Mouse (Mus musculus) intestine, embryonic 16.5 days (tissue): ENCODE measurements at regions not wholly inside any gene's neighbourhood (a gene's known extent, or its start where the extent isn't known, plus 50 kb on each side); places are given as distances from the start of the nearest gene placed in this dataset.

Experiments
- ATAC-seq: fragments of 200-750 bp; cut with Nextera tagmentation; 2 replicates; pipeline ENCODE4 v1.8.0; 2017; ENCODE audit warnings: moderate TSS enrichment, moderate library complexity
- H3K27ac ChIP-seq: fragments of 300-500 bp; sonication (generic); 2 replicates; pipeline ENCODE4 v1.5.1; 2014; ENCODE audit warnings: mild to moderate bottlenecking, low read length
- H3K27me3 ChIP-seq: fragments of 300-500 bp; sonication (generic); replicated peaks from 2 replicates; pipeline ENCODE4 v1.6.1; 2014; ENCODE audit warnings: low read length, control low read depth, mixed read lengths; ENCODE audit not compliant: control insufficient read depth, insufficient read depth
- H3K36me3 ChIP-seq: fragments of 300-500 bp; sonication (generic); 2 replicates; pipeline ENCODE4 v1.6.1; 2014; ENCODE audit warnings: low read length, control low read depth; ENCODE audit not compliant: control insufficient read depth, insufficient read depth
- H3K4me1 ChIP-seq: fragments of 300-500 bp; sonication (generic); 2 replicates; pipeline ENCODE4 v1.6.1; 2014; ENCODE audit warnings: low read length, control low read depth, mixed read lengths; ENCODE audit not compliant: control insufficient read depth, insufficient read depth
- H3K4me2 ChIP-seq: fragments of 300-500 bp; sonication (generic); 2 replicates; pipeline ENCODE4 v1.6.1; 2014; ENCODE audit warnings: low read depth, low read length, control low read depth
- H3K4me3 ChIP-seq: fragments of 300-500 bp; sonication (generic); 2 replicates; pipeline ENCODE4 v1.5.1; 2014; ENCODE audit warnings: mild to moderate bottlenecking, low read length
- H3K9ac ChIP-seq: fragments of 300-500 bp; sonication (generic); 2 replicates; pipeline ENCODE4 v1.6.1; 2014; ENCODE audit warnings: low read depth, low read length
- H3K9me3 ChIP-seq: fragments of 300-500 bp; sonication (generic); 2 replicates; pipeline ENCODE4 v1.6.1; 2016; ENCODE audit warnings: low read length, control low read depth; ENCODE audit not compliant: control insufficient read depth
- WGBS: fragments of 180-500 bp; shearing (Covaris S2); extraction: QIAGEN DNeasy Blood & Tissue Kit; methylation state at CpG from one replicate; pipeline ENCODE4 v1.1.7; 2014; 5-methylcytosine and 5-hydroxymethylcytosine counted together

DNA sequence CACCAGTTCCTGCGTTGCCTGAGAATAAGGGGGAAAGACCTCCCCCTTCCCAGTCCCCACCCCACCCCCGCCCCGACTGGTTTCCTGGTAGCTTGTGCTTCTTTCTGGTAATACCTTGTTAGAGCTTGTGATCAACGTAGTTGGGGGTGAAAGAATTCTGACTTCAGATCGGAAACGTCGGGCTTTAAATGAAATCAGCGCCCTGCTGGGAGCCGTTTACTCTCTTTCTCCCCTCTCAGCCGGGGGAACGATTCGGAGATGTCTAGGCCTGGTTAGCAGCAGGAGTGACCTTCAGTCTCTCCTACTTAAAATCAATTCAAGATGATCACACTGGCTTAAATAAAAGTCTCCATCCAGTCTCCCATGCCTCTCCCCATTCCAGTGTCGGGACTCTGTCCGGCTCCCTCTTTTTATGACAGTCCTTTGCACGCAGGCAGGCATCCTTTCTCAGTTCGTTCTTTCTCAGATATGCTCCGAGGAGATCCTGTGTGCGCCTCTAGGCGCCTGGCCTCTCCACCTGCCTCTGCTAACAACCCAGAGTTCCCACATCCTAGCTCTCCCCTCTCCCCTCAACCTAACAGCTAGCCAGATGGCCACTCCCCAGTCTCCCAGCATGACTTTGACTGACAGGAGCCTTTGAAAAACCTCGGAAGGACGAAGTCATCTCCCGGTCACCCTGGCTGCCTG, 405.5 kb upstream of the Id4 start:
- ATAC-seq, result no peak
- Histone ChIP-seq H3K9me3 (no peaks in the 10 kb centered on the region), H3K4me2 (peak overlapping the region; percentile 11; the same call in 1 of the 2 replicates), H3K9ac (no peak overlapping the region), H3K27me3 (peaks cover 2% of the 10 kb centered on the region; the same call in 1 of the 2 replicates), H3K36me3 (no peaks in the 10 kb centered on the region), H3K4me1 (peaks cover 10% of the 10 kb centered on the region; the same call in 1 of the 2 replicates), H3K27ac (no peak overlapping the region), H3K4me3 (no peak overlapping the region)
- 11% methylated on average over 22 of the region's 22 CpGs for WGBS

GRCm38 (mm10) chr13:47858946-47859345, 402.1 kb upstream of the Id4 start:
- Histone ChIP-seq H3K9ac (no peak overlapping the region), H3K4me1 (peaks cover 10% of the 10 kb centered on the region; the same call in 1 of the 2 replicates), H3K27ac (no peak overlapping the region), H3K36me3 (no peaks in the 10 kb centered on the region), H3K4me2 (no peak overlapping the region), H3K4me3 (no peak overlapping the region), H3K27me3 (peaks cover 2% of the 10 kb centered on the region; the same call in 1 of the 2 replicates), H3K9me3 (no peaks in the 10 kb centered on the region)
- ATAC-seq, result no peak
- WGBS, result 82% methylated on average over 4 of the region's 4 CpGs

GRCm38 (mm10) chr13:47860316-47860715, 400.7 kb upstream of the Id4 start:
- peaks cover 2% of the 10 kb centered on the region; the same call in 1 of the 2 replicates for H3K27me3 ChIP-seq
- H3K4me1 ChIP-seq, result peaks cover 10% of the 10 kb centered on the region; the same call in 1 of the 2 replicates
- H3K9ac ChIP-seq, result no peak overlapping the region
- no peak overlapping the region for H3K4me2 ChIP-seq
- WGBS, result 68% methylated on average over 8 of the region's 8 CpGs
- no peaks in the 10 kb centered on the region for H3K36me3 ChIP-seq
- H3K27ac ChIP-seq, result no peak overlapping the region
- no peaks in the 10 kb centered on the region for H3K9me3 ChIP-seq
- ATAC-seq, result no peak
- no peak overlapping the region for H3K4me3 ChIP-seq

DNA sequence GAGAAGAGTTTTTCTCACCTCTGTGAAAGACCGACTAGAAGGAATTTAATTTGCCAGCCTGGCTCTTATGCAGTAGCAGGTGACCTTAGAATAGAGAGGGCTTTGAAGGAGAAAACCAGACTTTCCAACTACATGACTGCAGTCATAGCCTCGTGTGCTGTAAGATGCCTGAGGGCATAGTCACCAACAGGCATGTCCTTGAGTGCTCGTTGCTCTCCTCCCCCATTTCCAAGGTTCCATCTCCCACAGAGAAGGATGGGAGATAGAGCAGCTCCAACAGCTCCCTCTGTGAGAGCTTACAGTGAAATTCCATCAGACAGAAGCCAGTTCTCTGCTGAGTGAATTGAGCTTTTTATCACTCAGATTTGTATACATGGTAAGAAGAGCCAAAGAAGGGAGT, 398.1 kb upstream of the Id4 start:
- Histone ChIP-seq H3K9me3 (no peaks in the 10 kb centered on the region), H3K9ac (no peak overlapping the region), H3K4me3 (no peak overlapping the region), H3K27ac (no peak overlapping the region), H3K4me2 (no peak overlapping the region), H3K4me1 (0 out of 2 replicates have a peak, but pooled peaks cover 4% of the 10 kb centered on the region), H3K36me3 (no peaks in the 10 kb centered on the region), H3K27me3 (no peaks in the 10 kb centered on the region)
- WGBS, result 61% methylated on average over 3 of the region's 3 CpGs
- no peak for ATAC-seq

- Histone ChIP-seq H3K9me3 (no peaks in the 10 kb centered on the region), H3K36me3 (no peaks in the 10 kb centered on the region), H3K27me3 (no peaks in the 10 kb centered on the region), H3K4me2 (no peak overlapping the region), H3K27ac (no peak overlapping the region), H3K4me3 (no peak overlapping the region), H3K4me1 (no peaks in the 10 kb centered on the region), H3K9ac (no peak overlapping the region)
- ATAC-seq, result no peak
- WGBS, result 52% methylated on average over 4 of the region's 4 CpGs
These were observed 392.4 kb upstream of the Id4 start for GRCm38 (mm10) chr13:47868656-47869055.

DNA sequence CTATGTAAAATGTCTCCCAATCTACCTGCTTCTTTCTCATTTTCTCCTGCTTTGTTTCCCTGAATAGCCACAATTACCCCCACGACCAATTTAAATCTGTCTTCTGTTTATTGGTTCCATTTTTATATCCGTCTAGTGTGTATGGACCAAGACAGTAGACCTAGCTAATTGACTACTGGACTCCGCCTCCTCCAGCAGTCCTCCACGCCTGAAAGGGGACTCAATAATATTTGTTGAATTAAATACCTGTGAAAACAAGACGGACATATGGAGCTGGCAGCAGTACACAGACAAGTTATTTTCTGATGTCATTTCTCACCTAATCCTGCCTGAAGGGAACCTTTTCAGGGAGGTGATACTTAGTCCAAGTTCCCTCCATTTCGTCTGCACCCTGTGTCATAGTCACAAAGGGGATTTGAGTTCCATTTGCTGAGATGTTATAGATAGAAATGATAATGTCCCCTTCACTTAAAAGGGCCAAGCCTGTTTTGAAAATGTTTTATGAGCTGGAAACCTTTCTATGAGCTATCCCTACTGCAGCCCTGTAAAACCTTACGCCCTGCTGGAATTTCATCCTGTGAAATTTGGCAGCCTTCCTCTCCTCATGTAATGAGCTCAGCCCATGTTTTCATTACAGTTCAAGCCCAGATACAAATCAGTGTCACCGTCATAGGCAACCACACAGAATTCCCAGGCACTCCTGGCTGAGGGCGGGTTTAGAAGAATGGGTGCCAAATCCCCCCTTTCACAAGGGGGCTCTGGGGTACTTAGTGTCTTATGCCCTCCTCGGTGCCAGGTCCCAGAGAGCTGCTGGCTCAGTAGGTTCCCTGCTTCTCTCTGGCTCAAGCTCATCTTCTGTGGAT, 391.1 kb upstream of the Id4 start:
- Histone ChIP-seq H3K9me3 (no peaks in the 10 kb centered on the region), H3K4me2 (no peak overlapping the region), H3K9ac (no peak overlapping the region), H3K27ac (no peak overlapping the region), H3K36me3 (no peaks in the 10 kb centered on the region), H3K4me1 (no peaks in the 10 kb centered on the region), H3K4me3 (no peak overlapping the region), H3K27me3 (no peaks in the 10 kb centered on the region)
- ATAC-seq, result no peak
- WGBS, result 59% methylated on average over 10 of the region's 10 CpGs

GRCm38 (mm10) chr13:47872645-47873044, 388.4 kb upstream of the Id4 start:
- ATAC-seq, result no peak
- Histone ChIP-seq H3K9ac (no peak overlapping the region), H3K27ac (no peak overlapping the region), H3K9me3 (no peaks in the 10 kb centered on the region), H3K4me3 (no peak overlapping the region), H3K4me1 (no peaks in the 10 kb centered on the region), H3K27me3 (no peaks in the 10 kb centered on the region), H3K4me2 (no peak overlapping the region), H3K36me3 (no peaks in the 10 kb centered on the region)
- WGBS, result 48% methylated on average over 11 of the region's 11 CpGs

DNA sequence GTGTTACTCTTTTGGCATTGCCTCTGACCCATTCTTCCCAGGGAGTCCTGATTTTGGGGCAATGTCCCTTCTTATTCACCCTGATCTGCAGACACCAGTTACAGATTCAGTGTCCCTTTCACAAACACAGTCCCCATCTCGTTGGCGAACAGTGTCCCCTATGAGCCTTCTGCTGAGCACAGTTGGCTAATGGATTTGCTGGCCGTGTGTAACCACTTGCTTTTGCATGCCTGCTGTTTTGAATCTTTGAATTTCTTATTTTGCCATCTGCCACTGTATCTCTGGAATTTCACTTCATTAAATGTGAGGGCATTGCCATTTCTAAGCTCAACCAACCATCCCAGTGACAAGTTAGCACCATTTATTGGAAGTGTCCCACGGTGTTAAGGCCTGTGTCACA, 368.5 kb upstream of the Id4 start:
- H3K27me3 ChIP-seq, result no peaks in the 10 kb centered on the region
- no peak for ATAC-seq
- 94% methylated on average over 4 of the region's 4 CpGs for WGBS

GRCm38 (mm10) chr13:47894331-47894730, 366.7 kb upstream of the Id4 start:
- Histone ChIP-seq H3K9ac (no peak overlapping the region), H3K4me2 (no peak overlapping the region), H3K4me1 (no peaks in the 10 kb centered on the region), H3K4me3 (no peak overlapping the region), H3K27ac (no peak overlapping the region), H3K27me3 (no peaks in the 10 kb centered on the region), H3K9me3 (no peaks in the 10 kb centered on the region), H3K36me3 (no peaks in the 10 kb centered on the region)
- 83% methylated on average over 1 of the region's 1 CpGs for WGBS
- no peak for ATAC-seq

More for the DNA sequence above, 368.5 kb upstream of the Id4 start:
- H3K4me2 ChIP-seq, result no peak overlapping the region
- H3K27ac ChIP-seq, result no peak overlapping the region
- no peaks in the 10 kb centered on the region for H3K9me3 ChIP-seq
- no peaks in the 10 kb centered on the region for H3K36me3 ChIP-seq
- H3K4me1 ChIP-seq, result no peaks in the 10 kb centered on the region
- no peak overlapping the region for H3K4me3 ChIP-seq
- no peak overlapping the region for H3K9ac ChIP-seq
